ENCODE assay signal across 8 mouse cellular contexts in genomic region chr10:115585491-115586245, GRCm38 (mm10). TPM values are rescaled to one million over a fixed set of nuclear protein-coding genes. Genes with fewer than 3 reads are reported as not detected.
A peak's percentile ranks its signal among the peaks of the same experiment; 100 is the strongest.
DNase-seq lines count a peak whose midpoint lies in the region; ATAC-seq lines count a peak whose summit lies in the region.

No protein-coding gene starts in this region.

- peak overlapping the region; percentile 59 for H3K4me3 ChIP-seq in kidney, embryonic 15.5 days (replicated peaks)
- peak overlapping the region; percentile 55 for H3K4me3 ChIP-seq in embryonic facial prominence, embryonic 15.5 days (replicated peaks)
- peak overlapping the region; percentile 53 for H3K4me3 ChIP-seq in limb, embryonic 11.5 days (ENCODE audit: low read depth, low read length)
- peak overlapping the region; percentile 54 for H3K4me3 ChIP-seq in neural tube, embryonic 14.5 days (ENCODE audit: low read depth, low read length)

- H3K27ac ChIP-seq in kidney, embryonic 15.5 days: peak overlapping the region; percentile 30; the same call in 1 of the 2 replicates
- H3K27ac ChIP-seq in embryonic facial prominence, embryonic 15.5 days (replicated peaks): no peak overlapping the region
- no peak overlapping the region for H3K27ac ChIP-seq in limb, embryonic 11.5 days (replicated peaks; ENCODE audit: low read depth, low read length)
- no peak overlapping the region for H3K27ac ChIP-seq in neural tube, embryonic 14.5 days (ENCODE audit: low read depth, low read length)

- under 1% methylated on average over 21 of the region's 21 CpGs for WGBS in kidney, embryonic 15.5 days
- 1% methylated on average over 21 of the region's 21 CpGs for WGBS in embryonic facial prominence, embryonic 15.5 days
- 2% methylated on average over 21 of the region's 21 CpGs for whole genome bisulfite sequencing in limb, embryonic 11.5 days
- 1% methylated on average over 21 of the region's 21 CpGs for WGBS in neural tube, embryonic 14.5 days

- H3K4me2 ChIP-seq in kidney, embryonic 15.5 days: peak overlapping the region; percentile 97
- H3K4me2 ChIP-seq in embryonic facial prominence, embryonic 15.5 days (replicated peaks): peak overlapping the region; percentile 95
- H3K4me2 ChIP-seq in limb, embryonic 11.5 days (ENCODE audit: low read depth, severe bottlenecking): peak overlapping the region; percentile 97
- H3K4me2 ChIP-seq in neural tube, embryonic 14.5 days (ENCODE audit: low read depth, low read length): peak overlapping the region; percentile 99

- no peak overlapping the region for H3K9ac ChIP-seq in kidney, embryonic 15.5 days
- no peak overlapping the region for H3K9ac ChIP-seq in embryonic facial prominence, embryonic 15.5 days
- no peak overlapping the region for H3K9ac ChIP-seq in limb, embryonic 11.5 days (ENCODE audit: low read length)
- H3K9ac ChIP-seq in neural tube, embryonic 14.5 days (replicated peaks; ENCODE audit: low read depth, low read length): no peak overlapping the region

- no peak for DNase-seq in kidney, postnatal 10 days
- DNase-seq in limb, embryonic 11.5 days (ENCODE audit: low spot score): peak; percentile 40
- DNase-seq in spleen, postnatal 14 days (ENCODE audit: low spot score in 2 of 2): no peak
- DNase-seq in cerebellum, adult 8-10 months: no peak

- ATAC-seq in kidney, embryonic 15.5 days (replicated peaks; ENCODE audit: low FRiP score): no peak
- no peak for ATAC-seq in embryonic facial prominence, embryonic 15.5 days (ENCODE audit: insufficient number of reproducible peaks, low FRiP score, low TSS enrichment, low read depth)
- no peak for ATAC-seq in limb, embryonic 11.5 days (ENCODE audit: insufficient number of reproducible peaks, low FRiP score, low TSS enrichment, low read depth)
- no peak for ATAC-seq in neural tube, embryonic 14.5 days (ENCODE audit: low read depth)
- no peak for ATAC-seq in megakaryocyte progenitor cell, adult 5-6 weeks (replicated peaks; ENCODE audit: poor library complexity)

- H3K9me3 ChIP-seq in kidney, embryonic 15.5 days (replicated peaks): no peaks in the 10 kb centered on the region
- no peaks in the 10 kb centered on the region for H3K9me3 ChIP-seq in embryonic facial prominence, embryonic 15.5 days (replicated peaks)
- H3K9me3 ChIP-seq in limb, embryonic 11.5 days (ENCODE audit: control insufficient read depth, low read length): no peaks in the 10 kb centered on the region
- H3K9me3 ChIP-seq in neural tube, embryonic 14.5 days (ENCODE audit: control insufficient read depth, low read length): no peaks in the 10 kb centered on the region

- peaks cover 37% of the 10 kb centered on the region for H3K4me1 ChIP-seq in kidney, embryonic 15.5 days
- H3K4me1 ChIP-seq in embryonic facial prominence, embryonic 15.5 days: peaks cover 32% of the 10 kb centered on the region
- peaks cover 6% of the 10 kb centered on the region; the same call in 1 of the 2 replicates for H3K4me1 ChIP-seq in limb, embryonic 11.5 days (ENCODE audit: control insufficient read depth, insufficient read depth, low read length)
- peaks cover 13% of the 10 kb centered on the region for H3K4me1 ChIP-seq in neural tube, embryonic 14.5 days (ENCODE audit: control insufficient read depth, insufficient read depth, low read length)

- H3K27me3 ChIP-seq in kidney, embryonic 15.5 days: peaks cover 57% of the 10 kb centered on the region
- peaks cover 41% of the 10 kb centered on the region for H3K27me3 ChIP-seq in embryonic facial prominence, embryonic 15.5 days
- H3K27me3 ChIP-seq in limb, embryonic 11.5 days (ENCODE audit: control insufficient read depth, insufficient read depth, low read length): peaks cover 42% of the 10 kb centered on the region
- H3K27me3 ChIP-seq in neural tube, embryonic 14.5 days (ENCODE audit: control insufficient read depth, insufficient read depth, low read length): peaks cover 5% of the 10 kb centered on the region; the same call in 1 of the 2 replicates

- H3K36me3 ChIP-seq in kidney, embryonic 15.5 days: no peaks in the 10 kb centered on the region
- no peaks in the 10 kb centered on the region for H3K36me3 ChIP-seq in embryonic facial prominence, embryonic 15.5 days
- H3K36me3 ChIP-seq in limb, embryonic 11.5 days (ENCODE audit: control insufficient read depth, insufficient read depth, low read length): no peaks in the 10 kb centered on the region
- H3K36me3 ChIP-seq in neural tube, embryonic 14.5 days (ENCODE audit: control insufficient read depth, insufficient read depth, low read length): no peaks in the 10 kb centered on the region

RNA-seq across cellular contexts. Expression of gene Lgr5, which starts 1.9 kb away (rescaled TPM):
- polyA plus RNA-seq in kidney, embryonic 15.5 days (2015; fragmentation: Nextera tagmentation; extraction: Ambion mirVana): 6.9 and 7.8 TPM in 2 replicates
- polyA plus RNA-seq in embryonic facial prominence, embryonic 15.5 days (2015; fragmentation: Nextera tagmentation; extraction: Ambion mirVana): 12.2 and 14.5 TPM in 2 replicates
- polyA plus RNA-seq in limb, embryonic 11.5 days (2014; fragmentation: Nextera tagmentation; extraction: Ambion mirVana): 4.3 and 5.5 TPM in 2 replicates
- 3.0 and 5.3 TPM in 2 replicates for polyA plus RNA-seq in neural tube, embryonic 14.5 days (2014; fragmentation: Nextera tagmentation; extraction: Ambion mirVana)
- not detected in 2 replicates for total RNA-seq in megakaryocyte progenitor cell, adult 5-6 weeks (2015)
- total RNA-seq in megakaryocyte progenitor cell, adult 5-6 weeks (2017): 0.14 TPM in 1 of 2 replicates, not detected in the other

RNA-seq across cellular contexts. Expression of gene A930009A15Rik, which starts 15.9 kb away (rescaled TPM):
- 0.21 and 0.22 TPM in 2 replicates for polyA plus RNA-seq in kidney, embryonic 15.5 days (2015; fragmentation: Nextera tagmentation; extraction: Ambion mirVana)
- not detected in 2 replicates for polyA plus RNA-seq in embryonic facial prominence, embryonic 15.5 days (2015; fragmentation: Nextera tagmentation; extraction: Ambion mirVana)
- not detected in 2 replicates for polyA plus RNA-seq in limb, embryonic 11.5 days (2014; fragmentation: Nextera tagmentation; extraction: Ambion mirVana)
- polyA plus RNA-seq in neural tube, embryonic 14.5 days (2014; fragmentation: Nextera tagmentation; extraction: Ambion mirVana): 0.35 and 0.36 TPM in 2 replicates
- total RNA-seq in megakaryocyte progenitor cell, adult 5-6 weeks (2015): not detected in 2 replicates
- total RNA-seq in megakaryocyte progenitor cell, adult 5-6 weeks (2017): not detected in 2 replicates
